Mouse (Mus musculus) forebrain, embryonic 16.5 days (tissue): ENCODE measurements at regions not wholly inside any gene's neighbourhood (a gene's known extent, or its start where the extent isn't known, plus 50 kb on each side); places are given as distances from the start of the nearest gene placed in this dataset.
"Not testable (repeated sequence)": the region's sequence is repeated elsewhere in the genome, so short reads cannot be mapped to it uniquely, and the experiment has no call there.

Experiments used
- ATAC-seq: fragments of 200-750 bp; cut with Nextera tagmentation; 2 replicates; pipeline ENCODE4 v1.8.0; 2017; ENCODE audit warnings: mild to moderate bottlenecking, moderate library complexity
- H3K27ac ChIP-seq: fragments of 300-500 bp; sonication (generic); 2 replicates; pipeline ENCODE4 v1.5.1; 2014; ENCODE audit warnings: low read length, control low read depth
- H3K27me3 ChIP-seq: fragments of 300-500 bp; sonication (generic); replicated peaks from 2 replicates; pipeline ENCODE4 v1.6.1; 2014; ENCODE audit warnings: low read length; ENCODE audit not compliant: control insufficient read depth, insufficient read depth
- H3K36me3 ChIP-seq: fragments of 300-500 bp; sonication (generic); 2 replicates; pipeline ENCODE4 v1.6.1; 2014; ENCODE audit not compliant: control insufficient read depth, insufficient read depth
- H3K4me1 ChIP-seq: fragments of 300-500 bp; sonication (generic); replicated peaks from 2 replicates; pipeline ENCODE4 v1.6.1; 2014; ENCODE audit warnings: low read length; ENCODE audit not compliant: control insufficient read depth, insufficient read depth
- H3K4me2 ChIP-seq: fragments of 300-500 bp; sonication (generic); 2 replicates; pipeline ENCODE4 v1.6.1; 2014; ENCODE audit warnings: mild to moderate bottlenecking, low read length, control low read depth
- H3K4me3 ChIP-seq: fragments of 300-500 bp; sonication (generic); replicated peaks from 2 replicates; pipeline ENCODE4 v1.5.1; 2014; ENCODE audit warnings: mild to moderate bottlenecking, low read length, control low read depth
- H3K9ac ChIP-seq: fragments of 300-500 bp; sonication (generic); replicated peaks from 2 replicates; pipeline ENCODE4 v1.6.1; 2014; ENCODE audit warnings: low read depth, low read length, control low read depth
- H3K9me3 ChIP-seq: fragments of 300-500 bp; sonication (generic); 2 replicates; pipeline ENCODE4 v1.6.1; 2016; ENCODE audit warnings: low read length; ENCODE audit not compliant: control insufficient read depth
- WGBS: fragments of 180-500 bp; shearing (Covaris S2); extraction: QIAGEN DNeasy Blood & Tissue Kit; methylation state at CpG from one replicate; pipeline ENCODE4 v1.1.7; 2014; 5-methylcytosine and 5-hydroxymethylcytosine counted together

DNA sequence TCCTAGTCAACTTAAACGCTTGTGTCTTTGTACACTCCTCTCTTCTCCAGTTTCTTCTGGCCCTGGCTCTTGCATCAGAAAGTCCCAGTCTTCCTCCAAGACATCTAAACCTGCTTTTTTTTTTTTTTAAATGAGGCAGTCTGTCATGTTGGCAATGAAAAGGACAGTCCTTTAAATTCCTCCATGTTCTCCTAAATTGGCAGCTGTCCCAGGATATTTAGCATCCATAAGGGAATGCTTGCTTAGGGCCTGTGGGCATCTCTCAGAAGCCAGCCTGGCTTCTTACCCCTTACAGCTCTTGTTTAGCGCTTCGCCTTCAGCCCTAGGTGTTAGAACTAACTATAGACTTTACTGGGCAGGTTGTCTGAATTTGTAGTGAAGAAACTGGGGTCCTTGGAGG lies 311.2 kb downstream of the Eipr1 start:
- ATAC-seq, result peak; percentile 54
- Histone ChIP-seq H3K4me3 (no peak overlapping the region), H3K27me3 (no peaks in the 10 kb centered on the region), H3K9ac (no peak overlapping the region), H3K4me2 (no peak overlapping the region), H3K27ac (peak overlapping the region; percentile 48; the same call in 1 of the 2 replicates), H3K9me3 (no peaks in the 10 kb centered on the region), H3K4me1 (peaks cover 15% of the 10 kb centered on the region), H3K36me3 (no peaks in the 10 kb centered on the region)
- 49% methylated on average over 3 of the region's 3 CpGs for WGBS

DNA sequence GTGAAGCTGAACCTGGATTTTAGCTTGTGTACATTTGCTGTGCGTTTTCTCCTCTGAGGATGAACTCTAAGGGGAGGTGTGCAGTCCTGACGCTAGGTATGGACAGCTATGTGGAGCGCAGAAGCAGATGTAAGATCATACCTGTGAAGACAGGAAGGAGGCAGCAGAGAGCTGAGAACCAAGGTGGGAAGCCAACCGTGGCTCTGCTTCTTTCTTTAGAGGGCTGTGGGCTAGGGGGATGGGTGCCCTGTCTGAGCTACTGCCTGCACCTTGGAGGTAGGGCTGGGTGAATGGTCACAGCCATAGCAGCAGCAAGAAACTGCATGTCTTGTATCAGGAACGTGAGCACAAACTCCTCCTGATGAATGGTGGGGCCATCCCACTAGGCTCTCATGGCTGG lies 316.6 kb downstream of the Eipr1 start:
- H3K4me3 ChIP-seq, result no peak overlapping the region
- H3K27me3 ChIP-seq, result no peaks in the 10 kb centered on the region
- peak; percentile 50; the same call in 1 of the 2 replicates for ATAC-seq
- no peaks in the 10 kb centered on the region for H3K9me3 ChIP-seq
- H3K27ac ChIP-seq, result no peak overlapping the region
- H3K9ac ChIP-seq, result no peak overlapping the region
- no peaks in the 10 kb centered on the region for H3K36me3 ChIP-seq
- H3K4me1 ChIP-seq, result peaks cover under 1% of the 10 kb centered on the region; the same call in 1 of the 2 replicates
- no peak overlapping the region for H3K4me2 ChIP-seq
- 26% methylated on average over 5 of the region's 5 CpGs for whole genome bisulfite sequencing

DNA sequence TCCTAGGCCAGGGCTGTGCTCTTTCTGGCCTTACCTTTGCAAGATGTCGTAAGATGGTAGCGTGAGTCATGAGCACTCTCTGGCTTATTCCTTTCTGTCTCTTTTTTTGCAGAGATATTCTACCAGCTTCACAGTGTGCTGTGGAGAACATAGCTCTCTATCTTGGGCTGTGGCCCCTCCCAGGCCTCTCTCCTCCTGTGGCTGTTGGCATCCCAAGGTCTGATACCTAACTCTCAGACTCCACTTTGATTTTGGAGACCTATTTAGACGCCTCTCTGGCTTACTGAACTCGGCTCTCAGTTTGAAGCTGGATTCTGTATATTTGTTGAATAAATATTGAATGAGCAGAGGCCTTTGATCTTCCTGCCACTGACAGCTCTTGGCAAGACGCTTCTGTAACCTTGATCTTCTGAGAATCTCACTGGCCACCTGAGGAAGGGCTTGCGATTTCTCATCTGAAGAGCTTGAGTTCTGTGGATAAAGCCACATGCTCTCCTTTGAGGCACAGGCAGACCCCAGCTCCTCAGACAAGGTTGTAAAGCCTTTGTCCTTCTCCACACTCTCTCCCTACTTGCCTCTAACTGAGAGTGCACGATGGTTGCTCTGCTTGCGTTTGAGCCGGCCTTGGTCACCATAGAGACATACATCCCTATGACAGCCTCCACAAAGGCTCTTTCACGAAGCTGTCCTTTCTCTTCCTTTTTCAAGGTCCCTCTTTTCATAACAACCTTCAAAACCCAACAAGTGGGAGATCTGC lies 323.7 kb downstream of the Eipr1 start:
- ATAC-seq, result no peak
- WGBS, result 65% methylated on average over 10 of the region's 10 CpGs
- H3K36me3 ChIP-seq, result no peaks in the 10 kb centered on the region
- no peak overlapping the region for H3K27ac ChIP-seq
- no peak overlapping the region for H3K4me3 ChIP-seq
- H3K9ac ChIP-seq, result no peak overlapping the region
- H3K4me2 ChIP-seq, result no peak overlapping the region
- no peaks in the 10 kb centered on the region for H3K27me3 ChIP-seq
- no peaks in the 10 kb centered on the region for H3K9me3 ChIP-seq
- no peaks in the 10 kb centered on the region for H3K4me1 ChIP-seq

DNA sequence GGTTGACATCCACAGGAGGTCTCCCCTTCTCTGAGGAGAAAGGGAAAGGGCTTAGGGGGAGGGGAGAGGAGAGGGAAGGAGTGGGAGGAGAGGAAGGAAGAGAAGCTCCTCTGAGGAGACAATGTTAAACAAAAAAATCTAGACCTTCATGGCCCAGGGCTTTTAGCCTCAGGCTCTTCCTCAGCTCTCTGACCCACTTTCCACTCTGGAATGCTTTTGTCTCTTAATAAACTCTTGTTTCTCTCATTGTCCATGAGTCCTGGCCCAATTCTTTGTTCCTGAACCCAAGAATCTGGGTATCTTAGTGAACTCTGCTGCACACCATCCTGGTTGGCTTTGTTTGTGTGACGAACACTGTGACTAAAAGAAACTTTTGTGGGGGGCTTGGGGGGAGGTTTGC lies 325.0 kb downstream of the Eipr1 start:
- Histone ChIP-seq H3K4me1 (no peaks in the 10 kb centered on the region), H3K27me3 (no peaks in the 10 kb centered on the region), H3K9ac (no peak overlapping the region), H3K27ac (no peak overlapping the region), H3K4me3 (no peak overlapping the region), H3K9me3 (no peaks in the 10 kb centered on the region), H3K4me2 (no peak overlapping the region), H3K36me3 (no peaks in the 10 kb centered on the region)
- ATAC-seq, result no peak
- WGBS, result 42% methylated on average over 1 of the region's 1 CpGs

DNA sequence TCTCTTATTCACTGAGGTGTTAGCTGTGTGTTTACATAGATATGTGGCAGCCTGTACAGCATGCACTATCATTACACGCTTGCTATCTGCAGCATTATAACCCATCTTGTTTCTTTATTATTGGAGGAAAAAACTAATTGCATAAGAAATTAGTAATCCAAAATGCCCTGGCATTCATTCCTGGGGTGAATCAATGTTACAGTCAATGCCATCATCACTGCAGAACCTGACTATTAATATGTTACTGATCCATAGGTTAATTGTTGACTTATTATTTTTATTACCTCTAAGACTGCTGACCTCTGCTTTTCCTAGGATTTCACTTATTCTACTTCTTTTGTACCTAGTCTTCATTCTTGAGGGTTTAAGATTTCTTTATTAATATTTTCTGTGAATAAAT lies 327.4 kb downstream of the Eipr1 start:
- H3K4me3 ChIP-seq, result no peak overlapping the region
- no peak for ATAC-seq
- WGBS, result 92% methylated on average over 1 of the region's 1 CpGs

DNA sequence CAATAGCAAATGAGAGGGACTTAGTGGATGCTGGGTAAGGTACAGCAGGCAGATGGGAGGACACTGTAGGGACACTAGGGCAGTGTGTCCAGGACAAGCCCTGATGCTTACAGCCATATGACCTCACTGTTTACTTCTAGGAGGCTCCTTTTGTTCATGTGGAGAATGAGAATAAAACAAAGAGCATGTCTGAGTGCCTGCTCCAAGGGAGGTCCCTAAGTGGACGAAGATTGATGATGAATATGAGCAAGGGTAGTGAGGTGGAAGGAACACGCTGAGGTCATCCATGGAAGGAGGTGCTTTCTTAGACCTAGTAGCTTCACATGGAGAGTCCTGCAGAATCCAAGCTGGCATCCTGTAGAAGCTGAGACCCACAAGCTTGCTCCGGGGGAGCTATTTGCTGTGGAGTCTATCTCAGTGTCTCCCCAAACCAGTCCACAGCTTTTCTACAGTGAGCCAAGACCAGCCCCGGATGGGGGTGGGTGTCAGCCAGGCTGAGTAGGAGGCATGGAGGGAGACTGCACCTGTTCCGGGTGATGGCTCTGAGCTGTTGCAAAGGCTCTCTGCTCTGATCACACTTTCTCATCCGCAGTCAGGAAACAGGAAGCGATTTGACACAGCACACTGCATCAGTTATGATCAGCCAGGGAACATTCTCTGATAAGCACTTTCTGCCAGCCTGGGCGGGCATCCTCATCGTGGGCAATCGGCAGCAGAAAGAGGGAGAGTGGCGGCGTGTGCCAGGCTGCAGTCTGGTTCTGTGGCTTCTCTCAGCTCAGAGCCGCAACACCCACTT lies 332.0 kb downstream of the Eipr1 start:
- no peaks in the 10 kb centered on the region for H3K27me3 ChIP-seq
- no peak overlapping the region for H3K4me3 ChIP-seq
- H3K27ac ChIP-seq, result peak overlapping the region; percentile 38; the same call in 1 of the 2 replicates
- peaks cover 16% of the 10 kb centered on the region for H3K4me1 ChIP-seq
- peak; percentile 65 for ATAC-seq
- H3K4me2 ChIP-seq, result no peak overlapping the region
- no peaks in the 10 kb centered on the region for H3K9me3 ChIP-seq
- H3K9ac ChIP-seq, result 0 out of 2 replicates have a peak overlapping the region, but pooled peaks have one; percentile 11
- H3K36me3 ChIP-seq, result no peaks in the 10 kb centered on the region
- WGBS, result 51% methylated on average over 13 of the region's 13 CpGs

More for the DNA sequence above, 327.4 kb downstream of the Eipr1 start:
- Histone ChIP-seq H3K36me3 (no peaks in the 10 kb centered on the region), H3K27me3 (no peaks in the 10 kb centered on the region), H3K4me1 (peaks cover 12% of the 10 kb centered on the region), H3K9ac (no peak overlapping the region), H3K9me3 (no peaks in the 10 kb centered on the region), H3K4me2 (no peak overlapping the region), H3K27ac (no peak overlapping the region)

DNA sequence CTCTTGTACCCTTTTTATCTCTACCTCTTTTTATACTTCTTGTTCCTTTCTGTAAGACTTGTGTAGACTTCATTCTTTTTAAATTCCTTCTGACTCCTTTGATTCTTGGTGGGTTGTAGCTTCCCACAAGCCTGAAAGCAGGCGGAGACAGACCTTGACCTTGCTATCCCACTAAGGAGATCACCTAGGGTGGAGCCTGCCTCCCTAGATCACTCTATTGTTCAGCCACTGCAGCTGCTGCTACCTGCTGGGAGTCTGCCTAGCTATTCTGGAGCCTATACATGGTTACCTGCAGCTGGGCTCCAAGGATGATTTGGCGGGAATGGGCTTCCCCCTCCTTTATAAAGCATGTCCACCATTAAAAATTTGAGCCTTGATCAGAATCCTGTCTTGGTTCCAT lies 335.6 kb downstream of the Eipr1 start:
- H3K36me3 ChIP-seq, ATAC-seq, H3K27me3 ChIP-seq, H3K9me3 ChIP-seq, H3K4me3 ChIP-seq, H3K9ac ChIP-seq, H3K4me2 ChIP-seq, H3K27ac ChIP-seq: not testable (repeated sequence)
- peaks cover 21% of the 10 kb centered on the region for H3K4me1 ChIP-seq
- 70% methylated on average over 2 of the region's 2 CpGs for WGBS

DNA sequence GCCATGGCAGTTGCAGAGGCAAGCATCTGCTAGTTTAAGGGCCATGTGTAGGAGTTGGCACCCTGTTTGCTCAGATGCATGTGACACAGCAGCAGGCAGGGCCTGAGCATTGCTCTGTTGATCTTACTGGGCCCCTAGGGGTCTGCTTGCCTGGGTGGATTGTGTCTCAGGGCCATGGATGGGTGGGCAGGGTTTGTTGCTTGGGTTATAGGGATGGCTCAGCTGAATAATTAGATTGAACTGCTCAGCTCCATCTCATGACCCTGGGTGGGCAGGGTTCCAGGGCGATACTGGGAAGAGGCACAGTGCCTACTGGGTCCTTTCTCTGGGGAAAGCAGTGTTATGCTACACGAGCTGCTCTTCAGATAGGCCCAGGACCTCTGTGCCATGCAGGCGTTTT lies 338.0 kb downstream of the Eipr1 start:
- Histone ChIP-seq H3K36me3 (no peaks in the 10 kb centered on the region), H3K4me1 (peaks cover 5% of the 10 kb centered on the region), H3K27me3 (no peaks in the 10 kb centered on the region), H3K4me2 (no peak overlapping the region), H3K9ac (no peak overlapping the region), H3K4me3 (no peak overlapping the region), H3K27ac (no peak overlapping the region), H3K9me3 (no peaks in the 10 kb centered on the region)
- 61% methylated on average over 3 of the region's 3 CpGs for WGBS
- no peak for ATAC-seq

DNA sequence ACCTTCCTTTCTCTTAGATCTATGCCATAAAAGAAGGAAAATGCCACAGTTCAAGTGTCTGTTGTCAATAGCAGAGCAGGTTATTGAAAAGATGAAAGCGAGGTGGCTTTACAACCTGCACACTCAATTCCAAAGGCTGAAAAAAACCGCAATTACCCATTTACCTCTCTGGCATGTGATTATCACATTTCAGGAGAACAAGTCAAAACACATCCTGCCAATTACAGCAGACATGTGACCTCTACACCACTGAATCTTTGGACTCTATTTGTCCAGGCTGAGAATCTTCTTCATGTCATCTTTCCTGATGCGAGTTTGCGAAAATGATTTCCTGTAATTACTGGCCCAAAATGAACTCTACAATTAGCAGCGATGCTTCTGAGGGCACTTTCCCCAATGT lies 338.8 kb downstream of the Eipr1 start:
- no peaks in the 10 kb centered on the region for H3K9me3 ChIP-seq
- H3K27me3 ChIP-seq, result no peaks in the 10 kb centered on the region
- no peak overlapping the region for H3K9ac ChIP-seq
- H3K4me3 ChIP-seq, result no peak overlapping the region
- peaks cover 13% of the 10 kb centered on the region for H3K4me1 ChIP-seq
- H3K27ac ChIP-seq, result no peak overlapping the region
- no peak overlapping the region for H3K4me2 ChIP-seq
- WGBS, result 52% methylated on average over 5 of the region's 5 CpGs
- no peaks in the 10 kb centered on the region for H3K36me3 ChIP-seq
- no peak for ATAC-seq
